Mouse (Mus musculus) bone marrow, adult 2 months (tissue): ENCODE data around the gene Myd88.
"Not testable (repeated sequence)": the region's sequence is repeated elsewhere in the genome, so short reads cannot be mapped to it uniquely, and the experiment has no call there.

ENCODE experiments used
- CTCF ChIP-seq: fragments of 200-500 bp; IDR thresholded peaks from 2 replicates; pipeline ENCODE4 v1.5.1; 2011; ENCODE audit warnings: low read length, control low read depth; ENCODE audit not compliant: control insufficient read depth, insufficient read depth
- POLR2A ChIP-seq: fragments of 200-500 bp; IDR thresholded peaks from 2 replicates; pipeline ENCODE4 v1.6.1; 2011; ENCODE audit warnings: low read depth, mild to moderate bottlenecking, control low read depth, low read length, borderline replicate concordance; ENCODE audit not compliant: control insufficient read depth

- TF ChIP-seq POLR2A, CTCF: not testable (repeated sequence)
Measured at GRCm38 (mm10) chr9:119370770-119371169, 29.6 kb upstream of the Myd88 start.
